Mouse (Mus musculus) thymus, adult 2 months (tissue): ENCODE data around the gene Nxt1. TPM values are rescaled to one million over a fixed set of nuclear protein-coding genes. Genes with fewer than 3 reads are reported as not detected.

Source experiments
- DNase-seq: peaks from one replicate; pipeline ENCODE4 v3.0.0; 2021
- H3K27ac ChIP-seq: fragments of 200-500 bp; 2 replicates; pipeline ENCODE4 v1.5.1; 2012; ENCODE audit warnings: low read length, control low read depth; ENCODE audit not compliant: control insufficient read depth, insufficient read depth
- H3K27me3 ChIP-seq: fragments of 200-500 bp; 2 replicates; pipeline ENCODE4 v1.6.1; 2012; ENCODE audit warnings: mild to moderate bottlenecking, low read length, moderate library complexity, mixed read lengths; ENCODE audit not compliant: control insufficient read depth, insufficient read depth
- H3K36me3 ChIP-seq: fragments of 200-500 bp; 2 replicates; pipeline ENCODE4 v1.6.1; 2012; ENCODE audit warnings: mild to moderate bottlenecking, low read length, moderate library complexity; ENCODE audit not compliant: control insufficient read depth, insufficient read depth
- H3K4me1 ChIP-seq: fragments of 200-500 bp; replicated peaks from 2 replicates; pipeline ENCODE4 v1.6.1; 2012; ENCODE audit warnings: low read length; ENCODE audit not compliant: control insufficient read depth, insufficient read depth
- H3K4me3 ChIP-seq: fragments of 200-500 bp; 2 replicates; pipeline ENCODE4 v1.5.1; 2012; ENCODE audit warnings: mild to moderate bottlenecking, low read length, control low read depth, moderate library complexity; ENCODE audit not compliant: control insufficient read depth, insufficient read depth
- CTCF ChIP-seq: fragments of 200-500 bp; IDR thresholded peaks from 2 replicates; pipeline ENCODE4 v1.5.1; 2012; ENCODE audit warnings: mild to moderate bottlenecking, control low read depth, low read length, moderate library complexity, borderline replicate concordance; ENCODE audit not compliant: control insufficient read depth, poor library complexity, insufficient read depth; ENCODE audit errors: extremely low read depth
- POLR2A ChIP-seq: fragments of 200-500 bp; IDR thresholded peaks from 2 replicates; pipeline ENCODE4 v1.6.1; 2012; ENCODE audit warnings: mild to moderate bottlenecking, low read length, control low read depth, moderate library complexity; ENCODE audit not compliant: control insufficient read depth, poor library complexity, insufficient read depth; ENCODE audit errors: extremely low read depth
- WGBS: fragments of 180-500 bp; shearing (Covaris S2); methylation state at CpG from one replicate; pipeline ENCODE4 v1.1.7; 2018; 5-methylcytosine and 5-hydroxymethylcytosine counted together
- polyA plus RNA-seq: library from polyadenylated mRNA; depleted of rRNA; stranded (reverse); fragments of >200 nt; gene quantifications from 2 replicates; pipeline ENCODE4 v1.2.3, GENCODE M21; 2012

Nxt1 gene
- polyA plus RNA-seq, 1 experiment = 61.8 TPM

- Histone ChIP-seq H3K4me1 (no peaks in the 10 kb centered on the region), H3K27ac (no peak overlapping the region), H3K4me3 (no peak overlapping the region), H3K27me3 (no peaks in the 10 kb centered on the region), H3K36me3 (no peaks in the 10 kb centered on the region)
- TF ChIP-seq POLR2A (no peak), CTCF (no peak)
- WGBS = 93% methylated on average over 4 of the region's 4 CpGs
- no peak for DNase-seq
Observed at GRCm38 (mm10) chr2:148634466-148634865, 37.9 kb upstream of the Nxt1 start.

- TF ChIP-seq POLR2A (no peak), CTCF (no peak)
- Histone ChIP-seq H3K4me1 (no peaks in the 10 kb centered on the region), H3K36me3 (no peaks in the 10 kb centered on the region), H3K27ac (no peak overlapping the region), H3K27me3 (no peaks in the 10 kb centered on the region), H3K4me3 (no peak overlapping the region)
- DNase-seq = no peak
- WGBS = 93% methylated on average over 1 of the region's 1 CpGs
Observed at GRCm38 (mm10) chr2:148642610-148643370, 29.6 kb upstream of the Nxt1 start.

- WGBS = 94% methylated on average over 6 of the region's 6 CpGs
Observed at GRCm38 (mm10) chr2:148644421-148645000, 27.9 kb upstream of the Nxt1 start.

GRCm38 (mm10) chr2:148650587-148651357 lies 21.6 kb upstream of the Nxt1 start:
- Histone ChIP-seq H3K4me3 (no peak overlapping the region), H3K27me3 (no peaks in the 10 kb centered on the region), H3K4me1 (no peaks in the 10 kb centered on the region), H3K36me3 (no peaks in the 10 kb centered on the region), H3K27ac (no peak overlapping the region)
- WGBS = 83% methylated on average over 3 of the region's 3 CpGs
- DNase-seq = no peak
- TF ChIP-seq CTCF (no peak), POLR2A (no peak)

More at GRCm38 (mm10) chr2:148644421-148645000, 27.9 kb upstream of the Nxt1 start:
- TF ChIP-seq POLR2A (no peak), CTCF (no peak)
- no peak overlapping the region for H3K27ac ChIP-seq
- no peak for DNase-seq
- H3K4me1 ChIP-seq = no peaks in the 10 kb centered on the region
- no peaks in the 10 kb centered on the region for H3K36me3 ChIP-seq
- no peaks in the 10 kb centered on the region for H3K27me3 ChIP-seq
- no peak overlapping the region for H3K4me3 ChIP-seq

- 0% methylated on average over 3 of the region's 3 CpGs for WGBS
Observed at GRCm38 (mm10) chr2:148654961-148655360, 17.4 kb upstream of the Nxt1 start.

GRCm38 (mm10) chr2:148663458-148663857 lies 8.9 kb upstream of the Nxt1 start:
- 100% methylated on average over 1 of the region's 1 CpGs for WGBS
- no peak for TF ChIP-seq POLR2A
- no peak for TF ChIP-seq CTCF

More at GRCm38 (mm10) chr2:148654961-148655360, 17.4 kb upstream of the Nxt1 start:
- Histone ChIP-seq H3K27ac (no peak overlapping the region), H3K4me3 (no peak overlapping the region), H3K36me3 (no peaks in the 10 kb centered on the region), H3K27me3 (no peaks in the 10 kb centered on the region), H3K4me1 (no peaks in the 10 kb centered on the region)
- DNase-seq = peak; percentile 67
- TF ChIP-seq POLR2A (no peak), CTCF (no peak)

More at GRCm38 (mm10) chr2:148663458-148663857, 8.9 kb upstream of the Nxt1 start:
- H3K27ac ChIP-seq = no peak overlapping the region
- H3K4me1 ChIP-seq = no peaks in the 10 kb centered on the region
- DNase-seq = no peak
- no peak overlapping the region for H3K4me3 ChIP-seq
- H3K27me3 ChIP-seq = no peaks in the 10 kb centered on the region
- no peaks in the 10 kb centered on the region for H3K36me3 ChIP-seq
